Mouse (Mus musculus) stomach, postnatal 0 days (tissue): ENCODE data around the gene Btbd8.

Experiments
- CTCF ChIP-seq: IDR thresholded peaks from 2 replicates; pipeline ENCODE4 v1.5.1; 2016; ENCODE audit warnings: antibody characterized with exemption, low read depth, mild to moderate bottlenecking, moderate library complexity
- EP300 ChIP-seq: optimal IDR thresholded peaks from 2 replicates; pipeline ENCODE3; 2016; ENCODE audit warnings: antibody characterized with exemption

GRCm38 (mm10) chr5:107507321-107507720 is 69.5 kb downstream of the Btbd8 start, which contains the start of gene Gm42669:
- TF ChIP-seq CTCF (no peak), EP300 (no peak)
